Mouse (Mus musculus) myocyte (in vitro differentiated cells): ENCODE measurements around the gene Tjp1. TPM values are rescaled to one million over a fixed set of nuclear protein-coding genes. Genes with fewer than 3 reads are reported as not detected.

Experiments
- H3K27me3 ChIP-seq: one replicate; pipeline ENCODE4 v1.6.1; 2011; ENCODE audit not compliant: control insufficient read depth, insufficient read depth, insufficient read length
- H3K36me3 ChIP-seq: one replicate; pipeline ENCODE4 v1.6.1; 2011; ENCODE audit not compliant: control insufficient read depth, insufficient read depth
- H3K4me2 ChIP-seq: one replicate; pipeline ENCODE4 v1.6.1; 2011; ENCODE audit warnings: low read depth, control low read depth
- H3K4me3 ChIP-seq: one replicate; pipeline ENCODE4 v1.5.1; 2011; ENCODE audit warnings: mild to moderate bottlenecking, control low read depth, moderate library complexity
- H3K79me2 ChIP-seq: one replicate; pipeline ENCODE4 v1.6.1; 2011; ENCODE audit not compliant: control insufficient read depth, insufficient read depth
- H3ac ChIP-seq: one replicate; pipeline ENCODE4 v1.6.1; 2011; ENCODE audit not compliant: control insufficient read depth, insufficient read length
- CEBPB ChIP-seq: IDR thresholded peaks from 2 replicates; pipeline ENCODE4 v1.6.1; 2011; ENCODE audit warnings: mild to moderate bottlenecking, moderate library complexity; ENCODE audit not compliant: poor library complexity, insufficient read depth, severe bottlenecking
- E2F4 ChIP-seq: IDR thresholded peaks from one replicate; pipeline ENCODE4 v1.6.1; 2011; ENCODE audit warnings: mild to moderate bottlenecking, control low read depth, moderate library complexity; ENCODE audit not compliant: insufficient read depth
- MAX ChIP-seq: IDR thresholded peaks from one replicate; pipeline ENCODE4 v1.6.1; 2011; ENCODE audit warnings: low read depth, mild to moderate bottlenecking, control low read depth
- MYOD1 ChIP-seq, 3 experiments: IDR thresholded peaks; one replicate each; pipeline ENCODE4 v1.6.1; 2011; ENCODE audit warnings: control low read depth in 2 of 3, low read depth in 2 of 3, mild to moderate bottlenecking in 2 of 3, moderate library complexity in 1 of 3; ENCODE audit not compliant: insufficient read length in 2 of 3, control insufficient read depth in 1 of 3
- MYOG ChIP-seq, 3 experiments: IDR thresholded peaks; one replicate each; pipeline ENCODE4 v1.6.1; 2011; ENCODE audit warnings: control low read depth in 2 of 3, low read depth in 2 of 3, mild to moderate bottlenecking in 2 of 3; ENCODE audit not compliant: insufficient read length in 2 of 3, control insufficient read depth in 1 of 3, insufficient read depth in 1 of 3
- POLR2A ChIP-seq: IDR thresholded peaks from one replicate; pipeline ENCODE4 v1.6.1; 2011; ENCODE audit warnings: low read depth, mild to moderate bottlenecking, control low read depth, moderate library complexity; ENCODE audit not compliant: insufficient read length
- POLR2AphosphoS2 ChIP-seq: IDR thresholded peaks from one replicate; pipeline ENCODE4 v1.6.1; 2011; ENCODE audit warnings: low read depth, control low read depth; ENCODE audit not compliant: insufficient read length
- REST ChIP-seq: IDR thresholded peaks from one replicate; pipeline ENCODE4 v1.6.1; 2011; ENCODE audit warnings: mild to moderate bottlenecking, control low read depth, moderate library complexity; ENCODE audit not compliant: insufficient read depth, insufficient read length
- SRF ChIP-seq: IDR thresholded peaks from one replicate; pipeline ENCODE4 v1.6.1; 2011; ENCODE audit warnings: low read depth; ENCODE audit not compliant: control insufficient read depth, insufficient read length
- TCF12 ChIP-seq: IDR thresholded peaks from one replicate; pipeline ENCODE4 v1.6.1; 2011; ENCODE audit warnings: mild to moderate bottlenecking, control low read depth; ENCODE audit not compliant: poor library complexity, insufficient read depth, severe bottlenecking
- TCF3 ChIP-seq: IDR thresholded peaks from one replicate; pipeline ENCODE4 v1.6.1; 2011; ENCODE audit warnings: low read depth, control low read depth; ENCODE audit not compliant: insufficient read length
- USF1 ChIP-seq: IDR thresholded peaks from one replicate; pipeline ENCODE4 v1.6.1; 2011; ENCODE audit warnings: low read depth, mild to moderate bottlenecking, control low read depth, moderate library complexity
- polyA plus RNA-seq: library from polyadenylated mRNA; unstranded; fragments of >200 nt; fragmentation: generic; extraction: Trizol; gene quantifications from one replicate; pipeline ENCODE4 v1.2.1, GENCODE M21; 2012; ENCODE audit warnings: missing spikeins

Tjp1 gene
- polyA plus RNA-seq, 1 experiment = 24.3 TPM

GRCm38 (mm10) chr7:65490526-65490925, 37.1 kb downstream of the Tjp1 start:
- no peaks in the 10 kb centered on the region for H3K79me2 ChIP-seq
- H3ac ChIP-seq = no peak overlapping the region
- no peaks in the 10 kb centered on the region for H3K36me3 ChIP-seq
- TF ChIP-seq POLR2A = no peak
- TF ChIP-seq TCF12 = no peak
- no peak for TF ChIP-seq MYOG (IDR thresholded peaks at IDR 0.05; ENCODE audit: control insufficient read depth in 1 of 3, insufficient read depth in 1 of 3, insufficient read length in 2 of 3, low read depth in 2 of 3)
- TF ChIP-seq TCF3 = no peak
- TF ChIP-seq USF1 = no peak
- no peak for TF ChIP-seq MAX
- TF ChIP-seq E2F4 = no peak
- no peak for TF ChIP-seq CEBPB
- TF ChIP-seq MYOD1 (IDR thresholded peaks at IDR 0.05; ENCODE audit: control insufficient read depth in 1 of 3, insufficient read length in 2 of 3, low read depth in 2 of 3) = no peak
- no peak for TF ChIP-seq POLR2AphosphoS2
- TF ChIP-seq REST = no peak
- TF ChIP-seq SRF = no peak
- no peak overlapping the region for H3K4me3 ChIP-seq
- no peaks in the 10 kb centered on the region for H3K27me3 ChIP-seq
- no peak overlapping the region for H3K4me2 ChIP-seq

DNA sequence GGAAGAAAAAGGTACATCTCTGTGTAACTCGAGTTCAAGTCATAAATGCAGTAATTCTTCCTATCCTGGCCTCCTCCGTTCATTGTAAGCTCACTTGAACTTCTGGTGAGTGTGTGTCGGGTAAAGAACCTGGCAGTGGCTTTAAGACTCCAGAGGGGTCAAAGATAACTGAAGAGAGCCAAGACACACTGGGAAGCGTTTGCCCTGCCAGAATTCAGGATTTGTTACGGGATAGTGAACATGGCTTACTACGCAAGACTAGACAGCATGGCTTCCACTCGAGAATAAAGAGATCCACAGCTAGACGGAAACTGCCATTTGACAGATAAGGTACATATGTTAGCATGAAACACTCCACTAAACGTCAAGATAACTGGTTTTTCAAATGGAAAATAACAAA, 37.8 kb downstream of the Tjp1 start:
- Histone ChIP-seq H3K36me3 (no peaks in the 10 kb centered on the region), H3K4me3 (no peak overlapping the region), H3ac (no peak overlapping the region), H3K4me2 (no peak overlapping the region), H3K79me2 (no peaks in the 10 kb centered on the region), H3K27me3 (no peaks in the 10 kb centered on the region)
- TF ChIP-seq POLR2A (no peak), REST (no peak), USF1 (no peak), POLR2AphosphoS2 (no peak), MYOD1 (IDR thresholded peaks at IDR 0.05; ENCODE audit: control insufficient read depth in 1 of 3, insufficient read length in 2 of 3, low read depth in 2 of 3) (no peak), TCF12 (no peak), CEBPB (no peak), TCF3 (no peak), E2F4 (no peak), SRF (no peak), MYOG (IDR thresholded peaks at IDR 0.05; ENCODE audit: control insufficient read depth in 1 of 3, insufficient read depth in 1 of 3, insufficient read length in 2 of 3, low read depth in 2 of 3) (no peak), MAX (no peak)

DNA sequence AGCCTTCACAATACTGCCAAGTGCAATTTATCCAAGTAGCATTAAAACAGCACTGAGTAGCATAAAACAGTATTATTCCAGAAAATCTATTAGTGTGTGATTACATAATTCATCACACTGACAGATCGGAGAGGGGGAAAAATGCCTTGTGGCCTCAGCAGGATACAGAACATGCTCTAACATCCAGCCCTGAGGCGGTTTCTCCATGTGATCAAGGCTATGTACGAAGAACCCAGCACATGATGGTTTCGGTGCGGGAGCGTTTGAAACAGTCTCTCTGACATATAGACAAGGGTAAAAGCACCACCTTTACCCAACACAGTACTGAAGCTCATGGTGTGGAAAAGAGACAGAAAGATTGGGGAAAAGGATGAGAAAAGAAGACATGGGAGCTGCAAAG, 38.4 kb downstream of the Tjp1 start:
- no peaks in the 10 kb centered on the region for H3K79me2 ChIP-seq
- H3K36me3 ChIP-seq = no peaks in the 10 kb centered on the region
- TF ChIP-seq CEBPB = no peak
- no peak for TF ChIP-seq TCF3
- TF ChIP-seq TCF12 = no peak
- TF ChIP-seq MYOG (IDR thresholded peaks at IDR 0.05; ENCODE audit: control insufficient read depth in 1 of 3, insufficient read depth in 1 of 3, insufficient read length in 2 of 3, low read depth in 2 of 3) = no peak
- TF ChIP-seq SRF = no peak
- TF ChIP-seq MAX = no peak
- TF ChIP-seq POLR2A = no peak
- no peak for TF ChIP-seq E2F4
- no peak overlapping the region for H3K4me2 ChIP-seq
- H3ac ChIP-seq = no peak overlapping the region
- H3K4me3 ChIP-seq = no peak overlapping the region
- H3K27me3 ChIP-seq = no peaks in the 10 kb centered on the region

- Histone ChIP-seq H3K27me3 (no peaks in the 10 kb centered on the region), H3K36me3 (no peaks in the 10 kb centered on the region), H3K79me2 (no peaks in the 10 kb centered on the region), H3K4me3 (no peak overlapping the region), H3K4me2 (peak overlapping the region; percentile 61), H3ac (no peak overlapping the region)
- TF ChIP-seq REST (no peak), CEBPB (no peak), E2F4 (no peak), POLR2A (no peak), MYOG (IDR thresholded peaks at IDR 0.05; ENCODE audit: control insufficient read depth in 1 of 3, insufficient read depth in 1 of 3, insufficient read length in 2 of 3, low read depth in 2 of 3) (no peak), TCF12 (no peak), POLR2AphosphoS2 (no peak), USF1 (no peak), MYOD1 (IDR thresholded peaks at IDR 0.05; ENCODE audit: control insufficient read depth in 1 of 3, insufficient read length in 2 of 3, low read depth in 2 of 3) (no peak), MAX (no peak), SRF (no peak), TCF3 (no peak)
These were observed 41.3 kb downstream of the Tjp1 start for GRCm38 (mm10) chr7:65486259-65486681.
